Mouse (Mus musculus): Measurements from ENCODE around the gene Ttc21b.

DNA sequence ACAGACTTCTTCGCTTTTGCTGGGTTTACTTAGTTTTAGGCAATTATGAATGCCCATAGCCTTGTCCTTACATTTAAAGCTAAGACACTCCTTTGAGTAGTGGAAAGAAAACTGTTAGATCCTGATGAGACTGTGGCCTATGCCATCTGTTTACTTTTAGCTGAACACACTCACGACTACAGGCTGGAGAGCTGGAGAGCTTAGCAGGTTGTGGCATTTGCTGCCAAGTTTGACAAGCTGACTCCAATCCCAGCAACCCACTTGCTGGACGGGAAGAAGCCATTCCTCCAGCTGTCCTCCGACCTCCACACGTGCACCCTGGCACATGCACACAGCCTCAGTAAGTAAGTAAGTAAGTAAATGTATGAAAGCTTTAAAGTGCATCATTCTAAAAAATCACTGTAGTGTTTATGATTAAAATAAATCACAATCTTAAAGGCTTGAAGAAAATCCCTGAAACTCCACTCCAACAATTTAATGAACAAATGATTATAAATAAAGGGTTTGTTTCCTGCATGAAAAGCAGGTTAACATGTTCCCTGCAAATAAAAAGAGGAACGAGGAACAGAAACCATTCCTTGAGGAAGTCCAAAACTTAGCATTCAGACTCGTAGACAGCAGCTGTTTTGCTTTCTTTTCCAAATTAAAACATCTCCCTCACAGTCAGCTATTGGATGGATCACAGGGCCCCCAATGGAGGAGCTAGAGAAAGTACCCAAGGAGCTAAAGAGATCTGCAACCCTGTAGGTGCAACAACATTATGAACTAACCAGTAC, 98.1 kb downstream of the Ttc21b start:
- TF ChIP-seq CTCF (IDR thresholded peaks at IDR 0.05; ENCODE audit: borderline replicate concordance, insufficient read depth, low read depth, low read length) (no peak), POLR2A (IDR thresholded peaks at IDR 0.05; ENCODE audit: borderline replicate concordance, insufficient read depth, low read length) (no peak)
